Mouse (Mus musculus) hindbrain, embryonic 13.5 days (tissue): ENCODE measurements around the gene Mthfd1. TPM values are rescaled to one million over a fixed set of nuclear protein-coding genes. Genes with fewer than 3 reads are reported as not detected.

Experiments used
- polyA plus RNA-seq: library from polyadenylated mRNA; unstranded; fragments of >200 nt; fragmentation: Nextera tagmentation; extraction: Ambion mirVana; gene quantifications from 2 replicates; pipeline ENCODE4 v1.2.1, GENCODE M21; 2015

Mthfd1 gene
- polyA plus RNA-seq, 1 experiment from 2014 or later = 26.3 TPM

Other genes with a start within 250 kb of the Mthfd1 start
- gene Esr2, start 78.0 kb upstream of the Mthfd1 start, polyA plus RNA-seq = 0.28 and 0.38 TPM in 2 replicates
- gene Tex21, start 8.6 kb upstream of the Mthfd1 start, polyA plus RNA-seq = 0.08 TPM in 1 of 2 replicates, not detected in the other
- 7.4 and 7.9 TPM in 2 replicates for gene Akap5, start 69.6 kb downstream of the Mthfd1 start, polyA plus RNA-seq
- 14.9 and 16.0 TPM in 2 replicates for gene Zbtb25, start 114.3 kb downstream of the Mthfd1 start, polyA plus RNA-seq
- 4.3 and 4.4 TPM in 2 replicates for gene Zbtb1, start 115.0 kb downstream of the Mthfd1 start, polyA plus RNA-seq
- gene Hspa2, start 148.9 kb downstream of the Mthfd1 start, polyA plus RNA-seq = 7.1 and 8.3 TPM in 2 replicates
- gene Ppp1r36, start 162.2 kb downstream of the Mthfd1 start, polyA plus RNA-seq = 0.84 and 2.2 TPM in 2 replicates